Mouse (Mus musculus) G1E (cell line): ENCODE measurements around the gene Herpud2. TPM values are rescaled to one million over a fixed set of nuclear protein-coding genes. Genes with fewer than 3 reads are reported as not detected.

ENCODE experiments used
- ATAC-seq: 2 replicates; pipeline ENCODE4 v1.8.0; 2016; ENCODE audit warnings: mild to moderate bottlenecking; ENCODE audit not compliant: insufficient number of reproducible peaks, poor library complexity, low FRiP score, severe bottlenecking; ENCODE audit errors: extremely low read depth
- DNase-seq: peaks from one replicate; pipeline ENCODE4 v3.0.0; 2012; ENCODE audit warnings: low spot score
- H3K27me3 ChIP-seq: 2 replicates; pipeline ENCODE4 v1.6.1; 2012; ENCODE audit warnings: mild to moderate bottlenecking, low read length, inconsistent platforms; ENCODE audit not compliant: insufficient read depth
- H3K36me3 ChIP-seq: replicated peaks from 2 replicates; pipeline ENCODE3; 2012; ENCODE audit warnings: mild to moderate bottlenecking, inconsistent platforms
- H3K4me1 ChIP-seq: 2 replicates; pipeline ENCODE4 v1.6.1; 2012; ENCODE audit warnings: low read depth, low read length, inconsistent platforms, mixed read lengths; ENCODE audit not compliant: insufficient read depth
- H3K4me3 ChIP-seq: 2 replicates; pipeline ENCODE4 v1.5.1; 2012; ENCODE audit warnings: low read depth, mild to moderate bottlenecking, inconsistent platforms, low read length, moderate library complexity, mixed read lengths
- H3K9me3 ChIP-seq: replicated peaks from 2 replicates; pipeline ENCODE4 v1.6.1; 2012; ENCODE audit warnings: inconsistent platforms
- CTCF ChIP-seq: IDR thresholded peaks from 2 replicates; pipeline ENCODE4 v1.5.1; 2012; ENCODE audit warnings: low read depth, low read length, inconsistent platforms, mixed read lengths
- GATA1 ChIP-seq: IDR thresholded peaks from 2 replicates; pipeline ENCODE4 v1.6.1; 2012; ENCODE audit warnings: borderline replicate concordance, low read length, inconsistent platforms, mixed read lengths
- GATA2 ChIP-seq: IDR thresholded peaks from 2 replicates; pipeline ENCODE4 v1.6.1; 2012; ENCODE audit warnings: low read depth, low read length, inconsistent platforms, borderline replicate concordance
- POLR2AphosphoS5 ChIP-seq: IDR thresholded peaks from 2 replicates; pipeline ENCODE4 v1.6.1; 2012; ENCODE audit warnings: low read depth, low read length, inconsistent platforms; ENCODE audit not compliant: insufficient replicate concordance
- TAL1 ChIP-seq: conservative IDR thresholded peaks from 2 replicates; pipeline ENCODE4 v1.6.1; 2012; ENCODE audit warnings: low read depth, low read length, inconsistent platforms, mixed read lengths
- polyA plus RNA-seq: library from polyadenylated mRNA; stranded (reverse); fragments of >175 nt; gene quantifications from 2 replicates; pipeline ENCODE4 v1.2.3, GENCODE M21; 2012
- total RNA-seq, 2 experiments: library from RNA; stranded (forward) in 1 of 2; stranded (reverse) in 1 of 2; fragments of 200-1000 nt in 1 of 2; fragments of >200 nt in 1 of 2; fragmentation: Nextera tagmentation in 1 of 2; gene quantifications; 2 replicates each; pipeline ENCODE4 v1.2.3; 2014 to 2017

Gene Herpud2
- total and polyA plus RNA-seq, 3 experiments, result 13.7 to 35.3 (median 15.6) TPM

- Histone ChIP-seq H3K36me3 (no peaks in the 10 kb centered on the region), H3K4me3 (no peak overlapping the region), H3K9me3 (no peaks in the 10 kb centered on the region), H3K4me1 (peaks cover 23% of the 10 kb centered on the region), H3K27me3 (0 out of 2 replicates have a peak, but pooled peaks cover 2% of the 10 kb centered on the region)
- ATAC-seq (no peak), DNase-seq (no peak)
- TF ChIP-seq GATA2 (no peak), POLR2AphosphoS5 (no peak), TAL1 (no peak)
Observed at GRCm38 (mm10) chr9:25174614-25175013, 23.0 kb upstream of the Herpud2 start.

- Histone ChIP-seq H3K36me3 (no peaks in the 10 kb centered on the region), H3K9me3 (no peaks in the 10 kb centered on the region), H3K4me3 (no peak overlapping the region), H3K4me1 (peaks cover 19% of the 10 kb centered on the region), H3K27me3 (0 out of 2 replicates have a peak, but pooled peaks cover 2% of the 10 kb centered on the region)
- DNase-seq (peak; percentile 32), ATAC-seq (peak; percentile 78)
- TF ChIP-seq TAL1 (peak; percentile 48; the same call in 1 of the 2 replicates), POLR2AphosphoS5 (no peak), GATA1 (no peak)
Observed at GRCm38 (mm10) chr9:25173171-25173570, 21.6 kb upstream of the Herpud2 start.

- no peaks in the 10 kb centered on the region for H3K36me3 ChIP-seq
- DNase-seq (no peak), ATAC-seq (no peak)
- no peaks in the 10 kb centered on the region for H3K9me3 ChIP-seq
- 0 out of 2 replicates have a peak, but pooled peaks cover 2% of the 10 kb centered on the region for H3K27me3 ChIP-seq
- H3K4me1 ChIP-seq, result peaks cover 22% of the 10 kb centered on the region
- no peak overlapping the region for H3K4me3 ChIP-seq
- TF ChIP-seq TAL1 (no peak), GATA1 (no peak), CTCF (no peak), GATA2 (no peak)
Observed at GRCm38 (mm10) chr9:25169626-25170025, 18.0 kb upstream of the Herpud2 start.

- Histone ChIP-seq H3K9me3 (no peaks in the 10 kb centered on the region), H3K27me3 (0 out of 2 replicates have a peak, but pooled peaks cover 2% of the 10 kb centered on the region), H3K4me3 (no peak overlapping the region), H3K36me3 (no peaks in the 10 kb centered on the region), H3K4me1 (peaks cover 8% of the 10 kb centered on the region; the same call in 1 of the 2 replicates)
- ATAC-seq, result peak; percentile 83
- TF ChIP-seq CTCF (peak; percentile 83), TAL1 (no peak)
- peak; percentile 38 for DNase-seq
Observed at GRCm38 (mm10) chr9:25167458-25168084, 16.0 kb upstream of the Herpud2 start.

GRCm38 (mm10) chr9:25158218-25158617 lies 6.6 kb upstream of the Herpud2 start:
- H3K9me3 ChIP-seq, result peaks cover 3% of the 10 kb centered on the region; the same call in 1 of the 2 replicates
- DNase-seq, result no peak
- no peak overlapping the region for H3K4me3 ChIP-seq
- TF ChIP-seq CTCF, result no peak
- TF ChIP-seq GATA2, result no peak
- TF ChIP-seq GATA1, result no peak
- no peak for TF ChIP-seq POLR2AphosphoS5
- no peak for TF ChIP-seq TAL1
- H3K36me3 ChIP-seq, result no peaks in the 10 kb centered on the region
- H3K4me1 ChIP-seq, result peaks cover 4% of the 10 kb centered on the region; the same call in 1 of the 2 replicates
- ATAC-seq, result no peak
- no peaks in the 10 kb centered on the region for H3K27me3 ChIP-seq

GRCm38 (mm10) chr9:25156377-25156776 lies 4.8 kb upstream of the Herpud2 start:
- DNase-seq (no peak), ATAC-seq (no peak)
- peaks cover 16% of the 10 kb centered on the region for H3K4me1 ChIP-seq
- H3K36me3 ChIP-seq, result no peaks in the 10 kb centered on the region
- no peak overlapping the region for H3K4me3 ChIP-seq
- peaks cover 3% of the 10 kb centered on the region; the same call in 1 of the 2 replicates for H3K9me3 ChIP-seq
- no peaks in the 10 kb centered on the region for H3K27me3 ChIP-seq
- no peak for TF ChIP-seq GATA1
- no peak for TF ChIP-seq TAL1
- no peak for TF ChIP-seq GATA2
- no peak for TF ChIP-seq POLR2AphosphoS5
- no peak for TF ChIP-seq CTCF

DNA sequence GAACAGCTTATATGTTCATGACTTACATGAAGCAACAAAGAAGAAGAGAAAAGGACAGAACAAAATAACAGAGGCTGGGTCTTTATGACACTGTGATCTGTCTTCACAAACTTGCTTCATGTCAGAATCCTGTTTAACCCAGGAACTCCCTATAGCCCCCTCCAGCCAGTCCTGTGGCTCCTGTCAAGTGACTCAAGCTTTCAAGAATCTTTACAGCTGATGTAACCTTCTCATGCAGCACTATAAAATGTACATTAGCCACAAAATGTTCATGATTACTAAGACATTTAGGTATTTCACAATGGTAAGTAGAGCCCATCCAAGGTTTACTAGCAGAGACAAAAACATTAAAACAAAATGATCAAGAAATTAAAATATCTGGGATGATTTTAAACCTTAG lies 1.4 kb upstream of the Herpud2 start:
- TF ChIP-seq GATA2 (no peak), TAL1 (no peak), CTCF (no peak), POLR2AphosphoS5 (no peak), GATA1 (no peak)

More for the DNA sequence above, 1.4 kb upstream of the Herpud2 start:
- H3K4me1 ChIP-seq, result peaks cover 26% of the 10 kb centered on the region
- peaks cover 3% of the 10 kb centered on the region; the same call in 1 of the 2 replicates for H3K9me3 ChIP-seq
- no peaks in the 10 kb centered on the region for H3K36me3 ChIP-seq
- H3K27me3 ChIP-seq, result no peaks in the 10 kb centered on the region
- ATAC-seq (no peak), DNase-seq (no peak)
- no peak overlapping the region for H3K4me3 ChIP-seq
